Mouse (Mus musculus): Measurements from ENCODE around the gene Vti1a.

The Vti1a gene

GRCm38 (mm10) chr19:55585270-55586224 is 269.5 kb downstream of the Vti1a start:
- DNase-seq (ENCODE audit: low spot score in 2 of 2), result no peak

- DNase-seq (ENCODE audit: low spot score in 2 of 2), result no peak
These were observed 271.7 kb downstream of the Vti1a start for GRCm38 (mm10) chr19:55587638-55588421.

GRCm38 (mm10) chr19:55588948-55589896 is 273.1 kb downstream of the Vti1a start:
- DNase-seq (ENCODE audit: low spot score in 2 of 2), result no peak

GRCm38 (mm10) chr19:55592876-55593691 is 277.0 kb downstream of the Vti1a start:
- DNase-seq (ENCODE audit: low spot score in 2 of 2), result no peak

- no peak for DNase-seq (ENCODE audit: low spot score in 2 of 2)
These were observed 277.8 kb downstream of the Vti1a start for GRCm38 (mm10) chr19:55593729-55594444.

GRCm38 (mm10) chr19:55594451-55594850 is 278.4 kb downstream of the Vti1a start:
- no peak for DNase-seq (ENCODE audit: low spot score in 2 of 2)

GRCm38 (mm10) chr19:55595945-55596649 is 280.0 kb downstream of the Vti1a start:
- no peak for DNase-seq (ENCODE audit: low spot score in 2 of 2)

GRCm38 (mm10) chr19:55596804-55597203 is 280.7 kb downstream of the Vti1a start:
- no peak for DNase-seq (ENCODE audit: low spot score in 2 of 2)

GRCm38 (mm10) chr19:55597296-55597695 is 281.2 kb downstream of the Vti1a start:
- no peak for DNase-seq (ENCODE audit: low spot score in 2 of 2)

- no peak for DNase-seq (ENCODE audit: low spot score in 2 of 2)
These were observed 281.9 kb downstream of the Vti1a start for GRCm38 (mm10) chr19:55597951-55598350.

- no peak for DNase-seq (ENCODE audit: low spot score in 2 of 2)
These were observed 283.0 kb downstream of the Vti1a start for GRCm38 (mm10) chr19:55599124-55599523.

- no peak for DNase-seq (ENCODE audit: low spot score in 2 of 2)
These were observed 291.6 kb downstream of the Vti1a start for GRCm38 (mm10) chr19:55607725-55608124.

GRCm38 (mm10) chr19:55608858-55609375 is 292.8 kb downstream of the Vti1a start:
- DNase-seq (ENCODE audit: low spot score in 2 of 2), result no peak

GRCm38 (mm10) chr19:55609806-55610205 is 293.7 kb downstream of the Vti1a start:
- no peak for DNase-seq (ENCODE audit: low spot score in 2 of 2)

- DNase-seq (ENCODE audit: low spot score in 2 of 2), result no peak
These were observed 299.6 kb downstream of the Vti1a start for GRCm38 (mm10) chr19:55615743-55616142.

- DNase-seq (ENCODE audit: low spot score in 2 of 2), result no peak
These were observed 300.2 kb downstream of the Vti1a start for GRCm38 (mm10) chr19:55616276-55616675.

- no peak for DNase-seq (ENCODE audit: low spot score in 2 of 2)
These were observed 300.8 kb downstream of the Vti1a start for GRCm38 (mm10) chr19:55616937-55617336.

- DNase-seq (ENCODE audit: low spot score in 2 of 2), result no peak
These were observed 302.5 kb downstream of the Vti1a start for GRCm38 (mm10) chr19:55618546-55618945.

GRCm38 (mm10) chr19:55620411-55621008 is 304.4 kb downstream of the Vti1a start:
- DNase-seq (ENCODE audit: low spot score in 2 of 2), result no peak
